Mouse (Mus musculus) MEL (cell line): Measurements from ENCODE around the gene Atg13.

Experiments
- CTCF ChIP-seq, 3 experiments: IDR thresholded peaks in 2 of 3; conservative IDR thresholded peaks in 1 of 3; 2 replicates each; pipeline ENCODE4 v1.5.1; 2011 to 2012; ENCODE audit warnings: low read length in 3 of 3, low read depth in 2 of 3, mild to moderate bottlenecking in 2 of 3, improper control_type of control experiment in 1 of 3, inconsistent platforms in 1 of 3, mixed read lengths in 1 of 3, moderate library complexity in 1 of 3; ENCODE audit not compliant: control insufficient read depth in 1 of 3, insufficient read depth in 1 of 3, poor library complexity in 1 of 3, severe bottlenecking in 1 of 3
- EP300 ChIP-seq, 2 experiments: IDR thresholded peaks; 2 replicates each; pipeline ENCODE4 v1.6.1; 2011; ENCODE audit warnings: improper control_type of control experiment in 2 of 2, low read length in 2 of 2, low read depth in 1 of 2, mild to moderate bottlenecking in 1 of 2
- ETS1 ChIP-seq: IDR thresholded peaks from 2 replicates; pipeline ENCODE4 v1.6.1; 2012; ENCODE audit warnings: low read depth, mild to moderate bottlenecking, inconsistent platforms, low read length, improper control_type of control experiment, moderate library complexity
- GATA1 ChIP-seq: IDR thresholded peaks from 2 replicates; pipeline ENCODE4 v1.6.1; 2011; ENCODE audit warnings: low read depth, low read length, improper control_type of control experiment
- KAT2A ChIP-seq: conservative IDR thresholded peaks from 2 replicates; pipeline ENCODE4 v1.6.1; 2012; ENCODE audit warnings: low read depth, low read length, improper control_type of control experiment, inconsistent platforms
- POLR2A ChIP-seq, 2 experiments: IDR thresholded peaks; 2 replicates each; pipeline ENCODE4 v1.6.1; 2011 to 2012; ENCODE audit warnings: low read length in 2 of 2, mild to moderate bottlenecking in 2 of 2, control low read depth in 1 of 2, improper control_type of control experiment in 1 of 2, low read depth in 1 of 2, moderate library complexity in 1 of 2; ENCODE audit not compliant: control insufficient read depth in 1 of 2, insufficient read depth in 1 of 2, poor library complexity in 1 of 2
- RCOR1 ChIP-seq: IDR thresholded peaks from 2 replicates; pipeline ENCODE4 v1.6.1; 2012; ENCODE audit warnings: low read depth, mild to moderate bottlenecking, inconsistent platforms, low read length, improper control_type of control experiment
- ZC3H11A ChIP-seq: IDR thresholded peaks from 2 replicates; pipeline ENCODE4 v1.6.1; 2012; ENCODE audit warnings: low read depth, mild to moderate bottlenecking, inconsistent platforms, low read length, improper control_type of control experiment
- ZKSCAN1 ChIP-seq: IDR thresholded peaks from 2 replicates; pipeline ENCODE4 v1.6.1; 2012; ENCODE audit warnings: low read depth, mild to moderate bottlenecking, inconsistent platforms, low read length, improper control_type of control experiment, moderate library complexity

DNA sequence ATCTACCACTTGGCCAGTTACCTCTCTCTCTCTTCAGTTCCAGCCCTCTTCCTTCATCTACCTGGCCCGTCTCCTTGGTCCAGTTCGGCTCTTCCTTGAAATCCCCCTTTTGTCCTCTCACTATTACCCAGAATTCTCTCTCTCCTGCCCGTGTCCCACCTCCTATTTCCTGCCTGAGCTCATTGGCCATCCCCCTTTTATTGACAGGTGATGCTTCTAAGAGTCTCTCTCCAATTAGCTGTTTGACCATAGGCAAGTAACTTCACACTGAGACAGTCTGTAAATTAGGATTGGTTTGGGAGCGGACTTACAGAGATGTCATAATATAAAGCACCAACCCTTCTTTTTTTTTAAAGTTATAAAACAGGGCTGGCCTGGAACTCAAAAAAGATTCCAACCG is 34.3 kb upstream of the Atg13 start:
- TF ChIP-seq ZC3H11A (no peak), CTCF (IDR thresholded peaks at IDR 0.05 in 2 of 3, conservative IDR thresholded peaks at IDR 0.05 in 1 of 3; ENCODE audit: control insufficient read depth in 1 of 3, insufficient read depth in 1 of 3, low read depth in 2 of 3, low read length in 3 of 3, poor library complexity in 1 of 3, severe bottlenecking in 1 of 3) (no peak), ZKSCAN1 (no peak), GATA1 (no peak), KAT2A (no peak), POLR2A (IDR thresholded peaks at IDR 0.05; ENCODE audit: control insufficient read depth in 1 of 2, insufficient read depth in 1 of 2, low read depth in 1 of 2, low read length in 2 of 2, poor library complexity in 1 of 2) (no peak), RCOR1 (no peak), ETS1 (no peak), EP300 (IDR thresholded peaks at IDR 0.05; ENCODE audit: low read depth in 1 of 2, low read length in 2 of 2) (no peak)
